Mouse (Mus musculus) G1E (cell line): Measurements from ENCODE around the gene Cdh5. TPM values are rescaled to one million over a fixed set of nuclear protein-coding genes. Genes with fewer than 3 reads are reported as not detected.
"Not testable (repeated sequence)": the region's sequence is repeated elsewhere in the genome, so short reads cannot be mapped to it uniquely, and the experiment has no call there.

ENCODE experiments used
- ATAC-seq: 2 replicates; pipeline ENCODE4 v1.8.0; 2016; ENCODE audit warnings: mild to moderate bottlenecking; ENCODE audit not compliant: insufficient number of reproducible peaks, poor library complexity, low FRiP score, severe bottlenecking; ENCODE audit errors: extremely low read depth
- DNase-seq: peaks from one replicate; pipeline ENCODE4 v3.0.0; 2012; ENCODE audit warnings: low spot score
- H3K27me3 ChIP-seq: 2 replicates; pipeline ENCODE4 v1.6.1; 2012; ENCODE audit warnings: mild to moderate bottlenecking, low read length, inconsistent platforms; ENCODE audit not compliant: insufficient read depth
- H3K36me3 ChIP-seq: replicated peaks from 2 replicates; pipeline ENCODE3; 2012; ENCODE audit warnings: mild to moderate bottlenecking, inconsistent platforms
- H3K4me1 ChIP-seq: 2 replicates; pipeline ENCODE4 v1.6.1; 2012; ENCODE audit warnings: low read depth, low read length, inconsistent platforms, mixed read lengths; ENCODE audit not compliant: insufficient read depth
- H3K4me3 ChIP-seq: 2 replicates; pipeline ENCODE4 v1.5.1; 2012; ENCODE audit warnings: low read depth, mild to moderate bottlenecking, inconsistent platforms, low read length, moderate library complexity, mixed read lengths
- H3K9me3 ChIP-seq: replicated peaks from 2 replicates; pipeline ENCODE4 v1.6.1; 2012; ENCODE audit warnings: inconsistent platforms
- CTCF ChIP-seq: IDR thresholded peaks from 2 replicates; pipeline ENCODE4 v1.5.1; 2012; ENCODE audit warnings: low read depth, low read length, inconsistent platforms, mixed read lengths
- GATA1 ChIP-seq: IDR thresholded peaks from 2 replicates; pipeline ENCODE4 v1.6.1; 2012; ENCODE audit warnings: borderline replicate concordance, low read length, inconsistent platforms, mixed read lengths
- GATA2 ChIP-seq: IDR thresholded peaks from 2 replicates; pipeline ENCODE4 v1.6.1; 2012; ENCODE audit warnings: low read depth, low read length, inconsistent platforms, borderline replicate concordance
- POLR2AphosphoS5 ChIP-seq: IDR thresholded peaks from 2 replicates; pipeline ENCODE4 v1.6.1; 2012; ENCODE audit warnings: low read depth, low read length, inconsistent platforms; ENCODE audit not compliant: insufficient replicate concordance
- TAL1 ChIP-seq: conservative IDR thresholded peaks from 2 replicates; pipeline ENCODE4 v1.6.1; 2012; ENCODE audit warnings: low read depth, low read length, inconsistent platforms, mixed read lengths
- polyA plus RNA-seq: library from polyadenylated mRNA; stranded (reverse); fragments of >175 nt; gene quantifications from 2 replicates; pipeline ENCODE4 v1.2.3, GENCODE M21; 2012
- total RNA-seq, 2 experiments: library from RNA; stranded (forward) in 1 of 2; stranded (reverse) in 1 of 2; fragments of 200-1000 nt in 1 of 2; fragments of >200 nt in 1 of 2; fragmentation: Nextera tagmentation in 1 of 2; gene quantifications; 2 replicates each; pipeline ENCODE4 v1.2.3; 2014 to 2017

Cdh5 gene
- total and polyA plus RNA-seq, 3 experiments: 0.05 TPM; not detected in 2

DNA sequence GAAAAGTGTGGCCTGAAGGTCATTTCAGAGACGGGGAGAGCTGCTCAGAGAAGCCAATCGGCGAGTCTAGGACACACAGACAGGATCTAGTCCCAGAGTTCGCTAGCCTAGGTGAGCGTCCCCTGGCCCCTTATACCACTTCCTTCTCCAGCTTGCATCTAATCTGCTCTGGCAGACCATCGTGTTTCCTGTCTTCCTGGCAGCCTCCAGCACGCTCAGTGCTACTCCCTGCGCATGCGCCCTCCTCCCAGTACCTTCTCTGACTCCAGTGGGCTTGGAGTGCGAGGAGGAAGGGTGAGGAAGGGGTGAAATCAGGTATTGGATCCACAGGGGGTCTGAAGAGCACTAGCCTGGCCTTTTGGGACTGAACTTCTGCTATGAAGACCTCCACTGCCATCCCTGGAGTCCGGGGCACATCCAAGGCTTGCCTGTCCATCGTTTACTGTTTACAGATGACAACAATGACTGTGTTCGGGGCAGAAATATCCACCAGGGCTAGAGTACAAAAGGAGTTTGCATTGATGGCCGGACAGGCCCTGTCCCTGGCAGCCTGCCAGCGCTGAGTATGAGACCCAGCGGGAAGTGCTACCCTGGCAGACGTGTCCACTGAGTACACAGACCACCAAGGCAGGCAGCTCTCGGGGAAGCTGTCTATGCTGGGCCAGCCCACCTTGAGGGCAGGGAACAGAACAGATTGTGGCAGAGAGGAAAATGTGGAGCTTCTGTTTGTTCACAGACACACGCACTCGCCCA is 1.9 kb upstream of the Cdh5 start:
- DNase-seq (no peak), ATAC-seq (no peak)
- H3K9me3 ChIP-seq: peaks cover 80% of the 10 kb centered on the region
- no peaks in the 10 kb centered on the region for H3K27me3 ChIP-seq
- H3K4me1 ChIP-seq: no peaks in the 10 kb centered on the region
- TF ChIP-seq GATA1: no peak
- no peak for TF ChIP-seq POLR2AphosphoS5
- H3K4me3 ChIP-seq: no peak overlapping the region
- no peaks in the 10 kb centered on the region for H3K36me3 ChIP-seq

DNA sequence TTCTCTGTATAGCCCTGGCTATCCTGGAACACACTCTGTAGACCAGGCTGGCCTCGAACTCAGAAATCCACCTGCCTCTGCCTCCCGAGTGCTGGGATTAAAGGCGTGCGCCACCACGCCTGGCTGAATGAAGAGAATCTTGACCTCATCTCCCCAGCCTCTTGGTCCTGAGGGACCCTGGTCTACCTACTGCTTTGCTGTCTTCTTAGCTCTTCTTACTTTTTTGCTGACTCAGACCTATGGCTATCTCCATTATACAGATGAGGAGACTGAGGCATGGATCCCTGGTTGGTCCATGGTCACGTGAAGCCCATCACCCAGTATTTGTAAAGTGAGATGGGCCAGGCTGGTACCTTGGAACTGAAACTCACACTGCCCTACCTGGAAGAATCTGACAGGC is 701 bp upstream of the Cdh5 start:
- H3K36me3 ChIP-seq, H3K4me1 ChIP-seq, ATAC-seq, DNase-seq, H3K27me3 ChIP-seq, H3K4me3 ChIP-seq: not testable (repeated sequence)
- H3K9me3 ChIP-seq: peaks cover 75% of the 10 kb centered on the region

DNA sequence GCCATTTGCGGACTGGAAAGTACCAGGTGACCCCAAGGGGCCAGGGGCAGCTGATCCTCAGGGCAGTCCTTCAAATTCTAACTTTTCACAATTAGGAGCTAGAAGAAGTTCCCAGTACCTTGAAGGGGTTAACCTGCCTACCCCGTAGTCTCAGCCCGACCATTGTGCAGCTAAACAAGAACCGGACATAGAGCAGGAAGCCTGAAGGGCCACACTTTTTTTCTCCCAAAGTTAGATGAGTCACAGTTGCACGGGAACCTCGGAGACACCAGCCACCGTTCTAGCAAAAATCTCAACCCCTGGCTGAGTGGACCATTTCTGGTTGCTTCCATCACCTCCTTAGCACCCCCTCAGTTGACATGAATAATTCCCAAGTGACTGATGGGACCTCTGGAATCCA is 2.0 kb downstream of the Cdh5 start:
- H3K36me3 ChIP-seq: no peaks in the 10 kb centered on the region
- ATAC-seq: no peak
- TF ChIP-seq CTCF (no peak), GATA2 (no peak), POLR2AphosphoS5 (no peak), TAL1 (no peak), GATA1 (no peak)
- H3K27me3 ChIP-seq: no peaks in the 10 kb centered on the region
- peaks cover 85% of the 10 kb centered on the region for H3K9me3 ChIP-seq
- DNase-seq: no peak
- H3K4me3 ChIP-seq: no peak overlapping the region
- no peaks in the 10 kb centered on the region for H3K4me1 ChIP-seq

DNA sequence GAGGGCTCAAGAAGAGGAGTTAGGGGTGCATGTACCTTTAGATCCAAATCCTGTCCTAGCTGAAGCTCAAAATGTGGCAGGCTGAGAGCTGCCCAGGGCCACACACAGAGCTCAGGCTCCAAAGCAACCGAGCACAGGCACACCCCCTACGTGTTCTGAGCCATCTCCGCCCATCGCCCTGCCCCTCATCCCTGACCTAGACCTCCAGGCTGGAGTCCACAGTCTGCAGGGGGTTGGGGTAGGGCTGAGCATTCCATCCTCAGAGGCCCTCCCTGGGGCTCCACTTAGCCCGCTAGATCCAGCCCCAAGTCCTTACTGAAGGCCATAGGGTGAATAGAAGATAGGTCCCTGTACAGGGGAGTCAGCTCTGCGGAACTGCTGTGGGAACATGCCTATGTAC is 4.3 kb downstream of the Cdh5 start:
- Histone ChIP-seq H3K9me3 (peaks cover 80% of the 10 kb centered on the region), H3K4me3 (no peak overlapping the region), H3K36me3 (no peaks in the 10 kb centered on the region), H3K4me1 (no peaks in the 10 kb centered on the region), H3K27me3 (no peaks in the 10 kb centered on the region)
- TF ChIP-seq GATA1 (no peak), GATA2 (no peak), CTCF (no peak), TAL1 (no peak), POLR2AphosphoS5 (no peak)
- no peak for ATAC-seq
- no peak for DNase-seq

DNA sequence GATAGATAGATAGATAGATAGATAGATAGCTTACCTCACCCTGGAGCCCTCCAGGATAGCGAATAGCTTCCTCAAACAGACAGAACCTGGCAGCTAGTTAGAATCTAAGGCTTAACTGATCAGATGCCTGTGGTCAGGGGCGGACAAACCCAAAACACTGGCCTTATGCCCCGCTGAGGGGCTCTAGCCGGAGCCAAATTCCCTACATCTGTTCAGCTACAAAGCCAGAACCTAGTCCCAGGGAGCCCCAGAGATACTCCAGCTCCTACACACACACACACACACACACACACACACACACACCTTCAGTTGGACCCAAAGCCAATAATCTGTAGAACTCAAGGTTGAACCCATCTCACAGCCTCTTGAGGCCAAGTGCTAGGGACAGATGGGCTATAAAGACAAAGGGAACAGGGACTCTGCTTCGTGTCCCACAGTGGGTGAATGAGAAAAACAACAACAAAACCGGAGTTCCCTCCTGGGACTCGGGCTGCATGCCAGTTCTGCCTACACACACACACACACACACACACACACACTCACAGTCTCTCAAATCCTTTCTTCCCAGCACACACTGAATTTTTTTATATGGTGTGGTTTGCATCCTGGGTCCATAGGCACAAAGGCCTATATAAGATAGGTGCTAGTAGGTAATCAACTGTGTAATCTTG is 5.0 kb downstream of the Cdh5 start:
- H3K9me3 ChIP-seq: peaks cover 80% of the 10 kb centered on the region
- H3K4me1 ChIP-seq: no peaks in the 10 kb centered on the region
- no peaks in the 10 kb centered on the region for H3K36me3 ChIP-seq
- no peak overlapping the region for H3K4me3 ChIP-seq
- no peak for DNase-seq
- no peaks in the 10 kb centered on the region for H3K27me3 ChIP-seq
- ATAC-seq: no peak
- TF ChIP-seq POLR2AphosphoS5 (no peak), GATA2 (no peak), GATA1 (no peak), CTCF (no peak), TAL1 (no peak)

DNA sequence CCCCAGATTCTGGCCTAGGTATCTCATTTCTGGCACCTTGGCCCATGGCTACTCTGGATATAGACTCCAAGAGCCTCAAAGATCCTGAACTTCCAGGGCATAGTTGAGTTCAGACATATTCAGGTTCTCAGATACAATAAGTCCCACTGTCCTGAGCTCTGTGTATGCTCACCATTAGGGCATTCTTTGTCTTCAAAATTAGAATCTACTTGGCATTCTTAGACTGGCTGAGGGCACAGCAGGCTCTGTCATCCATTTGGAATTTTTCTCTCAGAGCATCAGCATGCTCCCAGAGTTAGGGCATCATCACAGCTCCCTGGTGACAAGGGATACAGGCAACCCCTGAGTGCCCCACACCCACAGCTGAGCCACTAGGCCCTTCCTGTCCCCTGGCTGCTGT is 5.7 kb downstream of the Cdh5 start:
- H3K27me3 ChIP-seq: no peaks in the 10 kb centered on the region
- no peak for DNase-seq
- no peak overlapping the region for H3K4me3 ChIP-seq
- no peaks in the 10 kb centered on the region for H3K4me1 ChIP-seq
- no peak for ATAC-seq
- H3K36me3 ChIP-seq: no peaks in the 10 kb centered on the region
- H3K9me3 ChIP-seq: peaks cover 78% of the 10 kb centered on the region
- TF ChIP-seq GATA2 (no peak), TAL1 (no peak), CTCF (no peak), GATA1 (no peak), POLR2AphosphoS5 (no peak)

DNA sequence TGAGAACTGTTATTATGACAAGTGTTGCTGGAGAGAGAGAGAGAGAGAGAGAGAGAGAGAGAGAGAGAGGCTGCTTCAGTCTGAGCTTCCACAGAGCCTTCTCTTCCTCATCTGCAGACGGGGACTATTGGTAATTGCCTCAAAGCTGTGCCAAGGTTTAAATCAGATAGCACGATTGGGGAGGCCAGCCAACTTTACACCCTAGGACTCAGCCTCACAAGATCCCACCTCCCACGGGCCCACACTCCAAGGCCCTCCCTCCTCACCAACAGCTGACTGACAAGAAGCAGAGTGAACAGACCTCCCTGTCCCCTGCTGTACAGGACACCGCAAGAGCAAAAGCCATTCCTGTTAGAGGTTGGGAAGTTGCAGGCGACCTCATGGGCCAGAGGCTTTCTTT is 6.6 kb downstream of the Cdh5 start:
- DNase-seq (no peak), ATAC-seq (no peak)
- H3K27me3 ChIP-seq: no peaks in the 10 kb centered on the region
- TF ChIP-seq CTCF (no peak), POLR2AphosphoS5 (no peak), TAL1 (no peak), GATA1 (no peak), GATA2 (no peak)
- no peaks in the 10 kb centered on the region for H3K36me3 ChIP-seq
- H3K4me1 ChIP-seq: no peaks in the 10 kb centered on the region
- no peak overlapping the region for H3K4me3 ChIP-seq
- H3K9me3 ChIP-seq: peaks cover 79% of the 10 kb centered on the region
